Mouse (Mus musculus): Measurements from ENCODE around the gene Adamts8. TPM values are rescaled to one million over a fixed set of nuclear protein-coding genes. Genes with fewer than 3 reads are reported as not detected.

Adamts8 gene
- polyA plus RNA-seq, 1 experiment, result 2.0 TPM

GRCm38 (mm10) chr9:30945276-30945675 lies 2.9 kb downstream of the Adamts8 start:
- no peak overlapping the region for H3K4me3 ChIP-seq (ENCODE audit: insufficient read depth, low read length)
- no peak for TF ChIP-seq CTCF (IDR thresholded peaks at IDR 0.05; ENCODE audit: extremely low read depth, insufficient read depth, low read length)
- no peak for TF ChIP-seq POLR2A (IDR thresholded peaks at IDR 0.05; ENCODE audit: extremely low read depth, insufficient read depth, low read length)
- H3K4me1 ChIP-seq (ENCODE audit: control insufficient read depth, insufficient read depth, low read length), result peaks cover 2% of the 10 kb centered on the region; the same call in 1 of the 2 replicates
- H3K27ac ChIP-seq (ENCODE audit: insufficient read depth, low read length), result no peak overlapping the region

- Histone ChIP-seq H3K27ac (ENCODE audit: insufficient read depth, low read length) (no peak overlapping the region), H3K4me3 (ENCODE audit: insufficient read depth, low read length) (no peak overlapping the region), H3K4me1 (ENCODE audit: control insufficient read depth, insufficient read depth, low read length) (peaks cover 2% of the 10 kb centered on the region; the same call in 1 of the 2 replicates)
- TF ChIP-seq POLR2A (IDR thresholded peaks at IDR 0.05; ENCODE audit: extremely low read depth, insufficient read depth, low read length), result no peak
- no peak for TF ChIP-seq CTCF (IDR thresholded peaks at IDR 0.05; ENCODE audit: extremely low read depth, insufficient read depth, low read length)
Measured at GRCm38 (mm10) chr9:30949422-30949821, 7.1 kb downstream of the Adamts8 start.

- TF ChIP-seq POLR2A (IDR thresholded peaks at IDR 0.05; ENCODE audit: extremely low read depth, insufficient read depth, low read length) (no peak), CTCF (IDR thresholded peaks at IDR 0.05; ENCODE audit: extremely low read depth, insufficient read depth, low read length) (no peak)
- peaks cover 2% of the 10 kb centered on the region; the same call in 1 of the 2 replicates for H3K4me1 ChIP-seq (ENCODE audit: control insufficient read depth, insufficient read depth, low read length)
Measured at GRCm38 (mm10) chr9:30949971-30950370, 7.6 kb downstream of the Adamts8 start.

GRCm38 (mm10) chr9:30950592-30950991 lies 8.2 kb downstream of the Adamts8 start:
- peaks cover 2% of the 10 kb centered on the region; the same call in 1 of the 2 replicates for H3K4me1 ChIP-seq (ENCODE audit: control insufficient read depth, insufficient read depth, low read length)
- H3K4me3 ChIP-seq (ENCODE audit: insufficient read depth, low read length), result no peak overlapping the region
- TF ChIP-seq POLR2A (IDR thresholded peaks at IDR 0.05; ENCODE audit: extremely low read depth, insufficient read depth, low read length), result no peak
- no peak for TF ChIP-seq CTCF (IDR thresholded peaks at IDR 0.05; ENCODE audit: extremely low read depth, insufficient read depth, low read length)
- H3K27ac ChIP-seq (ENCODE audit: insufficient read depth, low read length), result no peak overlapping the region

More at GRCm38 (mm10) chr9:30949971-30950370, 7.6 kb downstream of the Adamts8 start:
- Histone ChIP-seq H3K27ac (ENCODE audit: insufficient read depth, low read length) (no peak overlapping the region), H3K4me3 (ENCODE audit: insufficient read depth, low read length) (no peak overlapping the region)

- Histone ChIP-seq H3K4me1 (ENCODE audit: control insufficient read depth, insufficient read depth, low read length) (peaks cover 2% of the 10 kb centered on the region; the same call in 1 of the 2 replicates), H3K27ac (ENCODE audit: insufficient read depth, low read length) (no peak overlapping the region)
- TF ChIP-seq POLR2A (IDR thresholded peaks at IDR 0.05; ENCODE audit: extremely low read depth, insufficient read depth, low read length), result no peak
- TF ChIP-seq CTCF (IDR thresholded peaks at IDR 0.05; ENCODE audit: extremely low read depth, insufficient read depth, low read length), result no peak
Measured at GRCm38 (mm10) chr9:30951461-30951860, 9.1 kb downstream of the Adamts8 start.

GRCm38 (mm10) chr9:30953287-30953686 lies 10.9 kb downstream of the Adamts8 start:
- TF ChIP-seq CTCF (IDR thresholded peaks at IDR 0.05; ENCODE audit: extremely low read depth, insufficient read depth, low read length) (peak; percentile 48), POLR2A (IDR thresholded peaks at IDR 0.05; ENCODE audit: extremely low read depth, insufficient read depth, low read length) (no peak)
- H3K27ac ChIP-seq (ENCODE audit: insufficient read depth, low read length), result no peak overlapping the region
- H3K4me3 ChIP-seq (ENCODE audit: insufficient read depth, low read length), result no peak overlapping the region
- H3K4me1 ChIP-seq (ENCODE audit: control insufficient read depth, insufficient read depth, low read length), result peaks cover 2% of the 10 kb centered on the region; the same call in 1 of the 2 replicates

More at GRCm38 (mm10) chr9:30951461-30951860, 9.1 kb downstream of the Adamts8 start:
- H3K4me3 ChIP-seq (ENCODE audit: insufficient read depth, low read length), result no peak overlapping the region

GRCm38 (mm10) chr9:30955246-30955645 lies 12.9 kb downstream of the Adamts8 start:
- no peak for TF ChIP-seq CTCF (IDR thresholded peaks at IDR 0.05; ENCODE audit: extremely low read depth, insufficient read depth, low read length)
- no peak for TF ChIP-seq POLR2A (IDR thresholded peaks at IDR 0.05; ENCODE audit: extremely low read depth, insufficient read depth, low read length)
- Histone ChIP-seq H3K27ac (ENCODE audit: insufficient read depth, low read length) (no peak overlapping the region), H3K4me1 (ENCODE audit: control insufficient read depth, insufficient read depth, low read length) (no peaks in the 10 kb centered on the region), H3K4me3 (ENCODE audit: insufficient read depth, low read length) (no peak overlapping the region)

GRCm38 (mm10) chr9:30963780-30964179 lies 21.4 kb downstream of the Adamts8 start:
- H3K4me3 ChIP-seq (ENCODE audit: insufficient read depth, low read length), result no peak overlapping the region
- TF ChIP-seq CTCF (IDR thresholded peaks at IDR 0.05; ENCODE audit: extremely low read depth, insufficient read depth, low read length) (no peak), POLR2A (IDR thresholded peaks at IDR 0.05; ENCODE audit: extremely low read depth, insufficient read depth, low read length) (no peak)
- no peak overlapping the region for H3K27ac ChIP-seq (ENCODE audit: insufficient read depth, low read length)
- H3K4me1 ChIP-seq (ENCODE audit: control insufficient read depth, insufficient read depth, low read length), result 0 out of 2 replicates have a peak, but pooled peaks cover 2% of the 10 kb centered on the region

GRCm38 (mm10) chr9:30964685-30965084 lies 22.3 kb downstream of the Adamts8 start:
- Histone ChIP-seq H3K4me1 (ENCODE audit: control insufficient read depth, insufficient read depth, low read length) (0 out of 2 replicates have a peak, but pooled peaks cover 2% of the 10 kb centered on the region), H3K4me3 (ENCODE audit: insufficient read depth, low read length) (no peak overlapping the region), H3K27ac (ENCODE audit: insufficient read depth, low read length) (no peak overlapping the region)
- TF ChIP-seq POLR2A (IDR thresholded peaks at IDR 0.05; ENCODE audit: extremely low read depth, insufficient read depth, low read length) (no peak), CTCF (IDR thresholded peaks at IDR 0.05; ENCODE audit: extremely low read depth, insufficient read depth, low read length) (no peak)

- no peak overlapping the region for H3K27ac ChIP-seq (ENCODE audit: insufficient read depth, low read length)
- no peak overlapping the region for H3K4me3 ChIP-seq (ENCODE audit: insufficient read depth, low read length)
- TF ChIP-seq CTCF (IDR thresholded peaks at IDR 0.05; ENCODE audit: extremely low read depth, insufficient read depth, low read length) (no peak), POLR2A (IDR thresholded peaks at IDR 0.05; ENCODE audit: extremely low read depth, insufficient read depth, low read length) (no peak)
- 0 out of 2 replicates have a peak, but pooled peaks cover 2% of the 10 kb centered on the region for H3K4me1 ChIP-seq (ENCODE audit: control insufficient read depth, insufficient read depth, low read length)
Measured at GRCm38 (mm10) chr9:30966881-30967280, 24.5 kb downstream of the Adamts8 start.
